Mouse (Mus musculus) ES-E14 (cell line): ENCODE data around the gene Efcab14. TPM values are rescaled to one million over a fixed set of nuclear protein-coding genes. Genes with fewer than 3 reads are reported as not detected.
A peak's percentile ranks its signal among the peaks of the same experiment; 100 is the strongest.

Experiments used
- DNase-seq: peaks from one replicate; pipeline ENCODE4 v3.0.0-alpha.2; 2013; ENCODE audit warnings: low read depth, low spot score
- H3K27ac ChIP-seq: 2 replicates; pipeline ENCODE4 v1.5.1; 2012; ENCODE audit warnings: low read depth, mild to moderate bottlenecking, low read length, moderate library complexity, mixed read lengths; ENCODE audit not compliant: poor library complexity, insufficient read depth, severe bottlenecking
- H3K36me3 ChIP-seq: 2 replicates; pipeline ENCODE4 v1.6.1; 2012; ENCODE audit warnings: mild to moderate bottlenecking, low read length, moderate library complexity, mixed read lengths; ENCODE audit not compliant: control insufficient read depth, poor library complexity, insufficient read depth, severe bottlenecking
- H3K4me1 ChIP-seq, 2 experiments: fragments of 150-350 bp in 1 of 2; sonication (generic) in 1 of 2; 2 replicates each; pipeline ENCODE4 v1.6.1; 2012; ENCODE audit warnings: low read length in 2 of 2, mild to moderate bottlenecking in 1 of 2, mixed read lengths in 1 of 2; ENCODE audit not compliant: control insufficient read depth in 2 of 2, insufficient read depth in 2 of 2, poor library complexity in 1 of 2
- H3K4me3 ChIP-seq, 2 experiments: fragments of 150-350 bp in 1 of 2; sonication (generic) in 1 of 2; 2 replicates each; pipeline ENCODE4 v1.5.1; 2012; ENCODE audit warnings: low read length in 2 of 2, low read depth in 1 of 2, mild to moderate bottlenecking in 1 of 2, mixed read lengths in 1 of 2; ENCODE audit not compliant: insufficient read depth in 1 of 2, poor library complexity in 1 of 2, severe bottlenecking in 1 of 2
- H3K9ac ChIP-seq: 2 replicates; pipeline ENCODE4 v1.6.1; 2012; ENCODE audit warnings: low read depth, mild to moderate bottlenecking, low read length, mixed read lengths; ENCODE audit not compliant: poor library complexity, insufficient read depth, severe bottlenecking
- H3K9me3 ChIP-seq: fragments of 150-350 bp; sonication (generic); 2 replicates; pipeline ENCODE4 v1.6.1; 2012; ENCODE audit warnings: low read depth, mild to moderate bottlenecking, low read length; ENCODE audit not compliant: control insufficient read depth, insufficient read depth
- CHD2 ChIP-seq: IDR thresholded peaks from 2 replicates; pipeline ENCODE4 v1.6.1; 2014; ENCODE audit warnings: mild to moderate bottlenecking, low read depth, low read length, inconsistent platforms
- HCFC1 ChIP-seq: IDR thresholded peaks from 2 replicates; pipeline ENCODE4 v1.6.1; 2012; ENCODE audit warnings: low read length, inconsistent platforms, borderline replicate concordance; ENCODE audit not compliant: insufficient read depth
- MAFK ChIP-seq: IDR thresholded peaks from 2 replicates; pipeline ENCODE4 v1.6.1; 2014; ENCODE audit warnings: mild to moderate bottlenecking, low read depth, low read length, inconsistent platforms; ENCODE audit not compliant: insufficient read depth
- ZC3H11A ChIP-seq: IDR thresholded peaks from 2 replicates; pipeline ENCODE4 v1.6.1; 2012; ENCODE audit warnings: low read depth, mild to moderate bottlenecking, inconsistent platforms, low read length, borderline replicate concordance
- ZNF384 ChIP-seq: IDR thresholded peaks from 2 replicates; pipeline ENCODE4 v1.6.1; 2012; ENCODE audit warnings: low read depth, low read length, inconsistent platforms
- in situ Hi-C, 2 experiments: fragments of 600-800 bp; cut with MboI; formaldehyde crosslinking; loops; one replicate each; pipeline ENCODE4 v1.15.1; 2025; ENCODE audit warnings: low sequenced_read_pairs in 2 of 2, inconsistent platforms in 1 of 2; ENCODE audit not compliant: unreplicated experiment in 2 of 2
- total RNA-seq: library from RNA; depleted of rRNA; stranded (reverse); fragments of 300-350 nt; gene quantifications from 2 replicates; pipeline ENCODE4 v1.2.3, GENCODE M21; 2012

Efcab14 gene
- total RNA-seq, 1 experiment: 20.2 TPM

DNA sequence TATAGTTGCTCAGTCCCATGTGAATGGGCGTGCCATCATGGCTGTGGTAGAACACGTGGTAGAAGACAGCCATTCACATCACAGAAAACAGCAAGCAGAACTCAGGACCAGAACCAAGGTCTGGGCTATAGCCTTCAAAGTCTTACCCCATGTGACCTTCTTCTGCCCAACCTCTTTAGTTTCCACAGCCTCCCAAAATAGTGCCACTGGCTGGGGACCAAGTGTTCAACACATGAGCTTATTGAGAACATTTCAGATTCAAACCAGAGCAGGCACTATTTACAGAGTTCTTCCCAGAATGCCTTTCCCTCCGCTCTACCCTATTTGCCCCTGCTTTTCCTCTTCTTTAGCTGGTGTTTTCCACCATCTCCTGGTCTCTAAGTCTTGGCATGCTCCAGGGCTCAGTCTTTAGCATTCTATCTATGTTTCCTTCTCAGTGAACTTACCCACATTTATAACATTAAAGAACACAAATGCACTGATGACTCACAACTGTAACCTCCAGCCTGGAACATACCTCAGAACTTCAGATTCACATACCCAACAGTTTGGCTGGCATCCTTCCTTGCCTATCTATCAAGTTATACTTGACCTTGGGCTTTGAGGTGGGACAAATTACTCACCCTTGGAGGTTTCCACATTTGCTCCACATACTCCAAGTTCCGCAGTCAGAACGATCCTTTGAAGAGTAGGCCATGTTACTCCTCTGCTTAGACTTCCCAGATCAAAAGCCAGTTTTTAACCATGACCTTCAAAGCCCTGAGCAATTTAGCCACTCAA lies 44.7 kb downstream of the Efcab14 start:
- H3K9ac ChIP-seq: no peak overlapping the region
- in situ Hi-C loops: no loop called here
- no peak overlapping the region for H3K27ac ChIP-seq
- no peak overlapping the region for H3K4me3 ChIP-seq
- peaks cover 4% of the 10 kb centered on the region; the same call in 1 of the 2 replicates for H3K36me3 ChIP-seq
- no peaks in the 10 kb centered on the region for H3K9me3 ChIP-seq
- H3K4me1 ChIP-seq: peaks cover 0 to 6% of the 10 kb centered on the region in 2 experiments; a peak in 2 of 4 replicates
- no peak for DNase-seq
- TF ChIP-seq CHD2 (no peak), HCFC1 (no peak), ZC3H11A (no peak)

- in situ Hi-C loops: no loop called here
- TF ChIP-seq HCFC1 (peak; percentile 73), CHD2 (no peak)
- Histone ChIP-seq H3K36me3 (peaks cover 2% of the 10 kb centered on the region), H3K27ac (peak within 1 kb of the TSS; percentile 58), H3K9me3 (no peaks in the 10 kb centered on the region), H3K9ac (peak within 1 kb of the TSS; percentile 76), H3K4me3 (peak within 1 kb of the TSS; percentile 68 to 75), H3K4me1 (peaks cover 0 to 6% of the 10 kb centered on the region in 2 experiments; a peak in 2 of 4 replicates)
- DNase-seq: peak; percentile 27
Measured at GRCm38 (mm10) chr4:115784769-115785510, 47.4 kb downstream of the Efcab14 start, which contains the start of gene Atpaf1. TSS of gene Atpaf1 (plus strand) at chr4:115784812.

GRCm38 (mm10) chr4:115785511-115786034 lies 48.0 kb downstream of the Efcab14 start:
- peak; percentile 20 for DNase-seq
- in situ Hi-C loops: no loop called here
- peaks cover 2% of the 10 kb centered on the region for H3K36me3 ChIP-seq
- H3K9me3 ChIP-seq: no peaks in the 10 kb centered on the region
- H3K4me3 ChIP-seq: peak overlapping the region; percentile 68 to 75
- peak overlapping the region; percentile 76 for H3K9ac ChIP-seq
- peaks cover 0 to 6% of the 10 kb centered on the region in 2 experiments; a peak in 2 of 4 replicates for H3K4me1 ChIP-seq
- H3K27ac ChIP-seq: 0 out of 2 replicates have a peak overlapping the region, but pooled peaks have one; percentile 58
- TF ChIP-seq HCFC1: no peak
- TF ChIP-seq CHD2: no peak
- no peak for TF ChIP-seq ZC3H11A

DNA sequence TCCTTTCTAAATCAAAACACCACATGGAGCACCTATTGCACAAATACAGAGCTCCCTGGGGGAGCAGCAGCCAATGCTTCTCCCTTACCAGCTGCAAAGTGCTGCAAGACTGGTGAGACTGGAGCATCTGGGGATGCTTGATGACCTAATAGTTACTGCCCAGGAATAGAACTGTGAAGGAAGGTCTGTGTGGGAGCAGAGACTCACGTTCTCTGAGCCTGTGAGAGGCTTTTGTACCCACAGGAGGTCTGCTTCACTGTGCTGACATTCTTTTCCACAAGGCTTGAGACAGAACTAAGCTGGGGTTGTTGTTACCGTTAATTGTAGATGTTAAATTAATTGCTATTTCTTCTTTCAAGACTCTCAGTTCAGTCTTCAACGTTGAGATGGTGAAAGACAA lies 53.3 kb downstream of the Efcab14 start:
- Histone ChIP-seq H3K9me3 (no peaks in the 10 kb centered on the region), H3K4me3 (no peak overlapping the region), H3K4me1 (peaks cover 0 to 2% of the 10 kb centered on the region in 2 experiments; a peak in 1 of 4 replicates), H3K27ac (no peak overlapping the region), H3K9ac (no peak overlapping the region), H3K36me3 (peaks cover 5% of the 10 kb centered on the region)
- in situ Hi-C loops: no loop called here
- no peak for TF ChIP-seq ZC3H11A
- TF ChIP-seq CHD2: no peak
- no peak for TF ChIP-seq HCFC1
- no peak for TF ChIP-seq MAFK
- no peak for TF ChIP-seq ZNF384
- DNase-seq: no peak
